Mouse (Mus musculus): ENCODE data around the gene Rapgef3. TPM values are rescaled to one million over a fixed set of nuclear protein-coding genes. Genes with fewer than 3 reads are reported as not detected.

The Rapgef3 gene
- polyA plus RNA-seq, 1 experiment: 0.05 TPM

- no peak for TF ChIP-seq GATA1 (IDR thresholded peaks at IDR 0.05; ENCODE audit: low read length)
Observed at GRCm38 (mm10) chr15:97726310-97726709, 41.5 kb downstream of the Rapgef3 start.

GRCm38 (mm10) chr15:97725198-97725785 is 42.5 kb downstream of the Rapgef3 start:
- TF ChIP-seq GATA1 (IDR thresholded peaks at IDR 0.05; ENCODE audit: low read length): no peak

GRCm38 (mm10) chr15:97724346-97725197 is 43.2 kb downstream of the Rapgef3 start:
- TF ChIP-seq GATA1 (IDR thresholded peaks at IDR 0.05; ENCODE audit: low read length): no peak

GRCm38 (mm10) chr15:97723536-97724345 is 44.0 kb downstream of the Rapgef3 start:
- TF ChIP-seq GATA1 (IDR thresholded peaks at IDR 0.05; ENCODE audit: low read length): no peak

GRCm38 (mm10) chr15:97721008-97721701 is 46.6 kb downstream of the Rapgef3 start:
- no peak for TF ChIP-seq GATA1 (IDR thresholded peaks at IDR 0.05; ENCODE audit: low read length)

GRCm38 (mm10) chr15:97720026-97720675 is 47.6 kb downstream of the Rapgef3 start:
- TF ChIP-seq GATA1 (IDR thresholded peaks at IDR 0.05; ENCODE audit: low read length): no peak

GRCm38 (mm10) chr15:97719494-97719893 is 48.3 kb downstream of the Rapgef3 start:
- TF ChIP-seq GATA1 (IDR thresholded peaks at IDR 0.05; ENCODE audit: low read length): no peak

GRCm38 (mm10) chr15:97718535-97719155 is 49.1 kb downstream of the Rapgef3 start:
- no peak for TF ChIP-seq GATA1 (IDR thresholded peaks at IDR 0.05; ENCODE audit: low read length)

- TF ChIP-seq GATA1 (IDR thresholded peaks at IDR 0.05; ENCODE audit: low read length): no peak
Observed at GRCm38 (mm10) chr15:97717861-97718534, 49.8 kb downstream of the Rapgef3 start.

- TF ChIP-seq GATA1 (IDR thresholded peaks at IDR 0.05; ENCODE audit: low read length): no peak
Observed at GRCm38 (mm10) chr15:97716782-97717181, 51.0 kb downstream of the Rapgef3 start.

- TF ChIP-seq GATA1 (IDR thresholded peaks at IDR 0.05; ENCODE audit: low read length): no peak
Observed at GRCm38 (mm10) chr15:97715734-97716133, 52.0 kb downstream of the Rapgef3 start.

- TF ChIP-seq GATA1 (IDR thresholded peaks at IDR 0.05; ENCODE audit: low read length): no peak
Observed at GRCm38 (mm10) chr15:97715083-97715482, 52.7 kb downstream of the Rapgef3 start.

- no peak for TF ChIP-seq GATA1 (IDR thresholded peaks at IDR 0.05; ENCODE audit: low read length)
Observed at GRCm38 (mm10) chr15:97712546-97712945, 55.2 kb downstream of the Rapgef3 start.

- TF ChIP-seq GATA1 (IDR thresholded peaks at IDR 0.05; ENCODE audit: low read length): no peak
Observed at GRCm38 (mm10) chr15:97710906-97711305, 56.9 kb downstream of the Rapgef3 start.

Measured in G1E-ER4 (cell line).